Mouse (Mus musculus) kidney, adult 2 months (tissue): ENCODE results near the gene Ccdc24.

Experiments
- CTCF ChIP-seq: fragments of 200-500 bp; conservative IDR thresholded peaks from 2 replicates; pipeline ENCODE4 v1.5.1; 2011; ENCODE audit warnings: low read depth, mild to moderate bottlenecking, control low read depth, low read length, moderate library complexity, mixed read lengths; ENCODE audit not compliant: insufficient read depth, insufficient read length
- POLR2A ChIP-seq: fragments of 200-500 bp; IDR thresholded peaks from one replicate; pipeline ENCODE4 v1.6.1; 2011; ENCODE audit warnings: low read depth, low read length, control low read depth

- no peak for TF ChIP-seq CTCF
- TF ChIP-seq POLR2A = no peak
Observed at GRCm38 (mm10) chr4:117873615-117874014, 1.3 kb upstream of the Ccdc24 start.
